Mouse (Mus musculus): ENCODE results near the gene Ptcd1. TPM values are rescaled to one million over a fixed set of nuclear protein-coding genes. Genes with fewer than 3 reads are reported as not detected.
A peak's percentile ranks its signal among the peaks of the same experiment; 100 is the strongest.

Gene Ptcd1
- total and polyA plus RNA-seq, 3 experiments = 11.4 to 13.9 (median 11.7) TPM

DNA sequence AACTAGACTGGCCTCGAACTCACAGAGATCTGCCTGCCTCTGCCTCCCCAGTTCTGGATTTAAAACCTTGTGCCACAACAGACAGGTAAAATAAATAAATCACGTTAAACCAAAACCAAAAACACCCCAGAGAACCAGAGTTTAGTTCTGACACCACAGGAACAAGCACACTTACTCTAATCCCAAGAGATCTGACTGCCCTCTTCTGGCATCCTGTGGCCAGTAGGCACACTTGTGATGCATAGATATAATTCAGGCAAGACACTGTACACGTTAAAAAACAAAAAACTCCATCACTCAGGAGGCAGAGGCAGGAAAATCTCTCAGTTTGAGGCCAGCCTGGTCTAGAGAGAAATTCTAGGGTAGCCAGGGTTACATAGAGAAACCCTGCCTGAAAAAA lies 35.5 kb upstream of the Ptcd1 start:
- in situ Hi-C loops (cut with MboI; ENCODE audit: low pct_ligation_motif_present, low pct_unique_long_range_greater_than_20kb, low sequenced_read_pairs) = no loop called here
- no peak overlapping the region for H3K4me3 ChIP-seq (replicated peaks in 1 of 3; ENCODE audit: low read depth in 2 of 3, low read length in 2 of 3, poor library complexity in 1 of 3)
- H3K27ac ChIP-seq (ENCODE audit: insufficient read depth, low read depth) = no peak overlapping the region
- no peak overlapping the region for H3K4me2 ChIP-seq (ENCODE audit: insufficient read depth, low read depth, poor library complexity, severe bottlenecking)
- peaks cover 20% of the 10 kb centered on the region for H3K79me2 ChIP-seq (replicated peaks; ENCODE audit: control insufficient read depth, extremely low read depth, insufficient read depth, poor library complexity, severe bottlenecking)
- no peaks in the 10 kb centered on the region for H3K9me3 ChIP-seq (replicated peaks; ENCODE audit: low read length)
- no peaks in the 10 kb centered on the region for H3K27me3 ChIP-seq (replicated peaks)
- dilution Hi-C loops (cut with MboI; ENCODE audit: extremely low pct_ligation_motif_present, extremely low pct_unique_long_range_greater_than_20kb, low sequenced_read_pairs) = no loop called here
- DNase-seq (ENCODE audit: extremely low read depth) = no peak
- peaks cover 6 to 41% of the 10 kb centered on the region in 2 experiments; a peak in 3 of 4 replicates for H3K4me1 ChIP-seq (ENCODE audit: control insufficient read depth in 1 of 2, insufficient read depth in 2 of 2)
- H3K9ac ChIP-seq (ENCODE audit: insufficient read depth, low read depth) = no peak overlapping the region
- peaks cover 19 to 21% of the 10 kb centered on the region in 2 experiments for H3K36me3 ChIP-seq (replicated peaks in 1 of 2; ENCODE audit: control insufficient read depth in 1 of 2, insufficient read depth in 1 of 2, low read length in 1 of 2)
- no peak for TF ChIP-seq UBTF (IDR thresholded peaks at IDR 0.05; ENCODE audit: low read depth, low read length)
- peak in 1 of 2 experiments; percentile 30; a peak in 2 of 4 replicates for TF ChIP-seq CTCF (conservative IDR thresholded peaks at IDR 0.05 in 1 of 2, IDR thresholded peaks at IDR 0.05 in 1 of 2; ENCODE audit: low read depth in 2 of 2, low read length in 2 of 2)
- TF ChIP-seq ETS1 (conservative IDR thresholded peaks at IDR 0.05; ENCODE audit: low read depth, low read length) = no peak
- no peak for TF ChIP-seq MAX (IDR thresholded peaks at IDR 0.05; ENCODE audit: low read length)
- TF ChIP-seq PAX5 (IDR thresholded peaks at IDR 0.05; ENCODE audit: low read length) = no peak

DNA sequence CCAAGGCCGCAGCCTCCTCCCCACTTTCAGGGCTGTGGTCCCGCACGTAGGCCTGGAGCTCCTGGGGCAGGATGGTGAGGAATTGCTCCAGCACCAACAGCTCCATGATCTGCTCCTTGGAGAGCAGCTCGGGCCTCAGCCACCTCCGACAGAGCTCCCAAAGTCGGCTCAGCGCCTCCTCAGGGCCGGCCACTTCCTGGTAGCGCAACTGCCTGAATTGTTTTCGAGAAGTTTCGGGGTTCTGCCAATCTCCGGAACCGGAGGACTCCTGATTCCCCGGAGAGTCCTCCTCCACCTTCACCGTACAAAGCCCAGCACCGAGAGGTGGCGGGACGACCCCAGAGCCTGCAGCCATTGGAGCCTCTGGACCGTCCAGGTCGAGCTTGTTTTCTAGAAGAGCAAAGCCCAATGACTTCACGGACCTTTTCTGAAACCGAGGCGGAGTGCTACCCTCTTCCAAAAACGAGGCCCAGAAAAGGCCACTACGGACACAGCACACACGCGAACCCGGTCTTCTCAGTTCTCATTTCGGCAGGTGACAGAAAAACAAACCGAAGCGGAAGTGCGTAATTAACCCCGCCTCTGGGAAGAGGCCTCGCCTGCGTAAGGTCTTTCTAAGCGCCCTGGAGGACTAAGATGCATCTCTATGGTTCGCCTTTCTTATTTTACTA lies 34.5 kb upstream of the Ptcd1 start, which contains the start of gene Zkscan14:
Gene Zkscan14, minus strand, starts transcription at position 548 of the 671 bp plus-strand sequence.
- Histone ChIP-seq H3K4me2 (ENCODE audit: insufficient read depth, low read depth, poor library complexity, severe bottlenecking) (peak within 1 kb of the TSS; percentile 91; the same call in 1 of the 2 replicates), H3K9me3 (replicated peaks; ENCODE audit: low read length) (no peaks in the 10 kb centered on the region), H3K4me1 (ENCODE audit: control insufficient read depth in 1 of 2, insufficient read depth in 2 of 2) (peaks cover 6 to 41% of the 10 kb centered on the region in 2 experiments; a peak in 3 of 4 replicates), H3K27ac (ENCODE audit: insufficient read depth, low read depth) (peak within 1 kb of the TSS; percentile 59), H3K4me3 (replicated peaks in 1 of 3; ENCODE audit: low read depth in 2 of 3, low read length in 2 of 3, poor library complexity in 1 of 3) (peak within 1 kb of the TSS; percentile 90 to 94 (median 92)), H3K9ac (ENCODE audit: insufficient read depth, low read depth) (peak within 1 kb of the TSS; percentile 74), H3K36me3 (replicated peaks in 1 of 2; ENCODE audit: control insufficient read depth in 1 of 2, insufficient read depth in 1 of 2, low read length in 1 of 2) (peaks cover 16 to 21% of the 10 kb centered on the region in 2 experiments), H3K27me3 (replicated peaks) (no peaks in the 10 kb centered on the region), H3K79me2 (replicated peaks; ENCODE audit: control insufficient read depth, extremely low read depth, insufficient read depth, poor library complexity, severe bottlenecking) (peaks cover 20% of the 10 kb centered on the region)
- in situ Hi-C loops (cut with MboI; ENCODE audit: low pct_ligation_motif_present, low pct_unique_long_range_greater_than_20kb, low sequenced_read_pairs) = no loop called here
- dilution Hi-C loops (cut with MboI; ENCODE audit: extremely low pct_ligation_motif_present, extremely low pct_unique_long_range_greater_than_20kb, low sequenced_read_pairs) = no loop called here
- peak; percentile 96 for DNase-seq (ENCODE audit: extremely low read depth)
- peak; percentile 98 for TF ChIP-seq MXI1 (IDR thresholded peaks at IDR 0.05; ENCODE audit: low read depth, low read length)
- no peak for TF ChIP-seq EP300 (IDR thresholded peaks at IDR 0.05; ENCODE audit: low read length)
- peak; percentile 99 for TF ChIP-seq SIN3A (IDR thresholded peaks at IDR 0.05; ENCODE audit: low read length)
- no peak for TF ChIP-seq E2F4 (IDR thresholded peaks at IDR 0.05; ENCODE audit: insufficient replicate concordance, low read depth, low read length)
- TF ChIP-seq UBTF (IDR thresholded peaks at IDR 0.05; ENCODE audit: low read depth, low read length) = no peak
- TF ChIP-seq TBP (conservative IDR thresholded peaks at IDR 0.05; ENCODE audit: low read depth, low read length) = peak; percentile 86
- TF ChIP-seq PAX5 (IDR thresholded peaks at IDR 0.05; ENCODE audit: low read length) = no peak
- peak; percentile 63; the same call in 1 of the 2 replicates for TF ChIP-seq MYC (IDR thresholded peaks at IDR 0.05; ENCODE audit: low read depth, low read length)
- TF ChIP-seq ELF1 (IDR thresholded peaks at IDR 0.05; ENCODE audit: low read depth, low read length) = peak; percentile 84
- no peak; the same call in 1 of the 2 replicates for TF ChIP-seq POLR2AphosphoS2 (IDR thresholded peaks at IDR 0.05; ENCODE audit: low read depth, low read length)
- TF ChIP-seq JUN (IDR thresholded peaks at IDR 0.05; ENCODE audit: insufficient read depth, low read depth, low read length) = no peak
- TF ChIP-seq ZKSCAN1 (IDR thresholded peaks at IDR 0.05; ENCODE audit: borderline replicate concordance, low read depth, low read length) = no peak
- peak; percentile 48; the same call in 1 of the 2 replicates for TF ChIP-seq ZMIZ1 (IDR thresholded peaks at IDR 0.05; ENCODE audit: low read depth, low read length)
- peak; percentile 79 for TF ChIP-seq NELFE (IDR thresholded peaks at IDR 0.05; ENCODE audit: low read depth, low read length)
- TF ChIP-seq NRF1 (IDR thresholded peaks at IDR 0.05; ENCODE audit: low read depth, low read length) = peak; percentile 36
- TF ChIP-seq ETS1 (conservative IDR thresholded peaks at IDR 0.05; ENCODE audit: low read depth, low read length) = no peak; the same call in 1 of the 2 replicates
- TF ChIP-seq USF1 (IDR thresholded peaks at IDR 0.05; ENCODE audit: low read depth, low read length) = no peak
- TF ChIP-seq SMC3 (IDR thresholded peaks at IDR 0.05; ENCODE audit: low read depth, low read length) = no peak
- TF ChIP-seq BHLHE40 (IDR thresholded peaks at IDR 0.05; ENCODE audit: low read depth, low read length) = peak; percentile 85
- peak; percentile 90 for TF ChIP-seq POLR2A (IDR thresholded peaks at IDR 0.05; ENCODE audit: low read depth, low read length)
- TF ChIP-seq CHD2 (IDR thresholded peaks at IDR 0.05; ENCODE audit: low read length) = no peak
- TF ChIP-seq GABPA (IDR thresholded peaks at IDR 0.05; ENCODE audit: insufficient replicate concordance, low read depth, low read length) = peak; percentile 62
- no peak for TF ChIP-seq RCOR1 (conservative IDR thresholded peaks at IDR 0.05; ENCODE audit: low read depth, low read length)
- peak; percentile 79; the same call in 1 of the 2 replicates for TF ChIP-seq KAT2A (IDR thresholded peaks at IDR 0.05; ENCODE audit: insufficient replicate concordance, low read length)
- peak; percentile 79 for TF ChIP-seq IRF4 (IDR thresholded peaks at IDR 0.05; ENCODE audit: low read depth, low read length)
- TF ChIP-seq TCF12 (IDR thresholded peaks at IDR 0.05; ENCODE audit: low read depth, low read length) = peak; percentile 70; the same call in 1 of the 2 replicates
- TF ChIP-seq MAFK (IDR thresholded peaks at IDR 0.05; ENCODE audit: insufficient replicate concordance, low read length) = no peak
- TF ChIP-seq MEF2A (IDR thresholded peaks at IDR 0.05; ENCODE audit: borderline replicate concordance, low read depth, low read length) = no peak; the same call in 1 of the 2 replicates
- no peak for TF ChIP-seq USF2 (conservative IDR thresholded peaks at IDR 0.05; ENCODE audit: low read depth, low read length)
- no peak for TF ChIP-seq CTCF (conservative IDR thresholded peaks at IDR 0.05 in 1 of 2, IDR thresholded peaks at IDR 0.05 in 1 of 2; ENCODE audit: low read depth in 2 of 2, low read length in 2 of 2)

All from CH12.LX (cell line).